Mouse (Mus musculus): ENCODE measurements around the gene Rgl1.

DNA sequence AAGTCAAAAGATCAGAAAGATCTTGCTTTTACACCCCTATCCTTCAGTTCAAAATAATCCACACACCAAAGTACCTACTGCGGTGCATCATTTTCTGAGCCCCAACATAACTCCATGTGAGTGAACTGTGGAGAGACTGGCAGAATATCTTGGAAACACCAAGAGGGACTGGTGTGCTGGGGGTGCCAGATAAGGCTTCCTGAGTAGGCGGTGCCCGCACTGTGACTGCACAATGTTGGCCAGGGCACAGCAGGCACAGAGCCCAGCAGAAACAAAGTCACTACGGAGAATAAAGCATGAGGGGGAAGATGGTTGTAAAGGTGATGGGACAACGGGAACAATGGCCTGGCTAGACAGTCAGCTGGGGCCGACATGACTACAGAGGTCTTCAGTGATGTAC is 173.5 kb downstream of the Rgl1 start:
- no peak for TF ChIP-seq CTCF (IDR thresholded peaks at IDR 0.05; ENCODE audit: control insufficient read depth, insufficient read depth, insufficient read length)
- no peak for TF ChIP-seq MAX (IDR thresholded peaks at IDR 0.05)
